Mouse (Mus musculus): ENCODE results near the gene Pcnt. TPM values are rescaled to one million over a fixed set of nuclear protein-coding genes. Genes with fewer than 3 reads are reported as not detected.

The Pcnt gene
- polyA plus RNA-seq, 1 experiment: 12.4 TPM

GRCm38 (mm10) chr10:76416811-76417210 is 25.8 kb downstream of the Pcnt start:
- WGBS: 83% methylated on average over 12 of the region's 12 CpGs
- no peaks in the 10 kb centered on the region for H3K27me3 ChIP-seq (ENCODE audit: control insufficient read depth, insufficient read depth, low read length)
- no peak overlapping the region for H3K27ac ChIP-seq (ENCODE audit: insufficient read depth, low read depth, low read length)
- TF ChIP-seq POLR2A (IDR thresholded peaks at IDR 0.05; ENCODE audit: low read depth, low read length): no peak
- TF ChIP-seq CTCF (IDR thresholded peaks at IDR 0.05; ENCODE audit: extremely low read depth, insufficient read length, insufficient replicate concordance, low read depth, low read length): no peak
- H3K4me3 ChIP-seq (ENCODE audit: low read depth, low read length): no peak overlapping the region
- no peaks in the 10 kb centered on the region for H3K4me1 ChIP-seq (ENCODE audit: control insufficient read depth, insufficient read depth, insufficient read length, low read length)
- peaks cover 70% of the 10 kb centered on the region for H3K36me3 ChIP-seq (ENCODE audit: control insufficient read depth, insufficient read depth, low read length)

- Histone ChIP-seq H3K4me3 (ENCODE audit: low read depth, low read length) (no peak overlapping the region), H3K27ac (ENCODE audit: insufficient read depth, low read depth, low read length) (no peak overlapping the region), H3K36me3 (ENCODE audit: control insufficient read depth, insufficient read depth, low read length) (peaks cover 73% of the 10 kb centered on the region), H3K27me3 (ENCODE audit: control insufficient read depth, insufficient read depth, low read length) (no peaks in the 10 kb centered on the region), H3K4me1 (ENCODE audit: control insufficient read depth, insufficient read depth, insufficient read length, low read length) (no peaks in the 10 kb centered on the region)
- WGBS: 94% methylated on average over 10 of the region's 10 CpGs
- TF ChIP-seq POLR2A (IDR thresholded peaks at IDR 0.05; ENCODE audit: low read depth, low read length) (no peak), CTCF (IDR thresholded peaks at IDR 0.05; ENCODE audit: extremely low read depth, insufficient read length, insufficient replicate concordance, low read depth, low read length) (no peak)
Observed at GRCm38 (mm10) chr10:76408520-76408919, 34.1 kb downstream of the Pcnt start.

GRCm38 (mm10) chr10:76392596-76392995 is 50.0 kb downstream of the Pcnt start:
- H3K4me1 ChIP-seq (ENCODE audit: control insufficient read depth, insufficient read depth, insufficient read length, low read length): no peaks in the 10 kb centered on the region
- no peak overlapping the region for H3K4me3 ChIP-seq (ENCODE audit: low read depth, low read length)
- TF ChIP-seq POLR2A (IDR thresholded peaks at IDR 0.05; ENCODE audit: low read depth, low read length): no peak
- TF ChIP-seq CTCF (IDR thresholded peaks at IDR 0.05; ENCODE audit: extremely low read depth, insufficient read length, insufficient replicate concordance, low read depth, low read length): no peak
- 95% methylated on average over 12 of the region's 12 CpGs for WGBS
- H3K27ac ChIP-seq (ENCODE audit: insufficient read depth, low read depth, low read length): no peak overlapping the region
- no peaks in the 10 kb centered on the region for H3K27me3 ChIP-seq (ENCODE audit: control insufficient read depth, insufficient read depth, low read length)
- peaks cover 51% of the 10 kb centered on the region for H3K36me3 ChIP-seq (ENCODE audit: control insufficient read depth, insufficient read depth, low read length)

- Histone ChIP-seq H3K4me3 (ENCODE audit: low read depth, low read length) (no peak overlapping the region), H3K4me1 (ENCODE audit: control insufficient read depth, insufficient read depth, insufficient read length, low read length) (no peaks in the 10 kb centered on the region), H3K36me3 (ENCODE audit: control insufficient read depth, insufficient read depth, low read length) (peaks cover 53% of the 10 kb centered on the region), H3K27me3 (ENCODE audit: control insufficient read depth, insufficient read depth, low read length) (no peaks in the 10 kb centered on the region), H3K27ac (ENCODE audit: insufficient read depth, low read depth, low read length) (no peak overlapping the region)
- peak; percentile 63; the same call in 1 of the 2 replicates for TF ChIP-seq CTCF (IDR thresholded peaks at IDR 0.05; ENCODE audit: extremely low read depth, insufficient read length, insufficient replicate concordance, low read depth, low read length)
- no peak for TF ChIP-seq POLR2A (IDR thresholded peaks at IDR 0.05; ENCODE audit: low read depth, low read length)
- WGBS: 94% methylated on average over 9 of the region's 9 CpGs
Observed at GRCm38 (mm10) chr10:76391786-76392185, 50.8 kb downstream of the Pcnt start.

DNA sequence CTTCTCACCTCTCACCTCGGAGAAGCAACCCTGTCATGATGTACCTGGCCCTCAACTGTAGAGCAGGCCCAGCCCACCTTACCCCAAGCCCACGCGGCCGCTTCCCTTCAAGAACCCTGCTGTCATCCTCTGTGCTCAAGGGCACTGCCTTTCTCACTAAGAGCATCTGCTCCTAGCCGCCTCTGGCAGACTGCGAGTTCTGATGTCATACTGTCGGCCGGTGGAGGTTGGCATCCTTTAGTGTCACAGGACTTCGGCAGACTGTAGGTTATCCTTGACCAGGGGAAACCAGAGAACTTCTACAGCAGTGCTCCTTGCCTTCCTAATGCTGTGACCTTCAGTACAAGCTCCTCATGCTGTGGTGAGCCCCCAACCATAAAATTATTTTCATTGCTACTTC is 51.4 kb downstream of the Pcnt start:
- Histone ChIP-seq H3K4me1 (ENCODE audit: control insufficient read depth, insufficient read depth, insufficient read length, low read length) (no peaks in the 10 kb centered on the region), H3K36me3 (ENCODE audit: control insufficient read depth, insufficient read depth, low read length) (peaks cover 54% of the 10 kb centered on the region), H3K4me3 (ENCODE audit: low read depth, low read length) (no peak overlapping the region), H3K27me3 (ENCODE audit: control insufficient read depth, insufficient read depth, low read length) (no peaks in the 10 kb centered on the region), H3K27ac (ENCODE audit: insufficient read depth, low read depth, low read length) (no peak overlapping the region)
- no peak for TF ChIP-seq POLR2A (IDR thresholded peaks at IDR 0.05; ENCODE audit: low read depth, low read length)
- TF ChIP-seq CTCF (IDR thresholded peaks at IDR 0.05; ENCODE audit: extremely low read depth, insufficient read length, insufficient replicate concordance, low read depth, low read length): no peak
- WGBS: 98% methylated on average over 9 of the region's 9 CpGs

DNA sequence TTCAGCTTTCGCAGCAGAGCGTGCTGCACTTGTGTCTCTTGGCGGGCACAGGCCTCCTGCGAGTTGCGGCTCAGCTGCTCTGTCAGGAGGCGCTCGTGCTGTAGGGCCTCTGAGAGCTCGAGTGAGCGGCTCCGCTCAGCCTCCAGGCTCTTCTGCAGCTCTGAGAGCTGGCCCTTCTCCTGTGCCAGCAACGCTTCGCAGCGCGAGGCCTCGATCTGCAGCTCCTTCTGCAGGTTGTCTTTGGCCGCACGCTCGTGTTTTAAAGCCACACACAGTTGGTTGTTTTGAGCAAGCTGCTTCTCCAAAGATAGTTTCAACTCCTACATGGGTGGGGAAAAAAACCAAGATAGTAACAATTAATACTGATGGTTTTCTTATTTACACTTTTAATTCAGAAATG is 67.6 kb downstream of the Pcnt start:
- WGBS: 93% methylated on average over 18 of the region's 18 CpGs
- Histone ChIP-seq H3K36me3 (ENCODE audit: control insufficient read depth, insufficient read depth, low read length) (peaks cover 57% of the 10 kb centered on the region), H3K4me3 (ENCODE audit: low read depth, low read length) (no peak overlapping the region), H3K4me1 (ENCODE audit: control insufficient read depth, insufficient read depth, insufficient read length, low read length) (no peaks in the 10 kb centered on the region), H3K27ac (ENCODE audit: insufficient read depth, low read depth, low read length) (no peak overlapping the region), H3K27me3 (ENCODE audit: control insufficient read depth, insufficient read depth, low read length) (no peaks in the 10 kb centered on the region)
- no peak for TF ChIP-seq CTCF (IDR thresholded peaks at IDR 0.05; ENCODE audit: extremely low read depth, insufficient read length, insufficient replicate concordance, low read depth, low read length)
- TF ChIP-seq POLR2A (IDR thresholded peaks at IDR 0.05; ENCODE audit: low read depth, low read length): no peak

- peaks cover 56% of the 10 kb centered on the region for H3K36me3 ChIP-seq (ENCODE audit: control insufficient read depth, insufficient read depth, low read length)
- no peak overlapping the region for H3K27ac ChIP-seq (ENCODE audit: insufficient read depth, low read depth, low read length)
- no peak overlapping the region for H3K4me3 ChIP-seq (ENCODE audit: low read depth, low read length)
- no peaks in the 10 kb centered on the region for H3K27me3 ChIP-seq (ENCODE audit: control insufficient read depth, insufficient read depth, low read length)
- TF ChIP-seq CTCF (IDR thresholded peaks at IDR 0.05; ENCODE audit: extremely low read depth, insufficient read length, insufficient replicate concordance, low read depth, low read length) (no peak), POLR2A (IDR thresholded peaks at IDR 0.05; ENCODE audit: low read depth, low read length) (no peak)
- no peaks in the 10 kb centered on the region for H3K4me1 ChIP-seq (ENCODE audit: control insufficient read depth, insufficient read depth, insufficient read length, low read length)
- 87% methylated on average over 3 of the region's 3 CpGs for WGBS
Observed at GRCm38 (mm10) chr10:76371736-76372135, 70.8 kb downstream of the Pcnt start.

DNA sequence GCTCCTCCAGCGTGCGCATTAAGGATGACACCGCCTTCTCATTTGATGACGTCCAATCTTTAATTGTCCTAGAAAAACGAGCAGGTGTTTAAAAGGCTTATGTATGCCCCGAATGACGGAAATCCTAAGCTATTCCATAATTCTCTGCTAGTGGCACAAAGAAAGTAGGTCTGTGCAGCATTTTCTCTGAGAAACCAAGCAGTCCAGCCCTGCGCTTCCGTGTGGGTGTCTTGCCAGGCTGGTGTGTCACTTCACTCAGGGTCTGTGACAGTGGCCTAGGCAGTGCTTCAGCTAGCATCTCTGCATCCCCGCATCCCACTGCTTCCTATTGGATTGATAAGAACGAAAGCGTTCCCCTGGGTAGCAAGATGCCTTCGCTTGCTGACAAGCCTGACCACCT is 73.8 kb downstream of the Pcnt start:
- TF ChIP-seq CTCF (IDR thresholded peaks at IDR 0.05; ENCODE audit: extremely low read depth, insufficient read length, insufficient replicate concordance, low read depth, low read length) (no peak), POLR2A (IDR thresholded peaks at IDR 0.05; ENCODE audit: low read depth, low read length) (no peak)
- Histone ChIP-seq H3K36me3 (ENCODE audit: control insufficient read depth, insufficient read depth, low read length) (peaks cover 42% of the 10 kb centered on the region), H3K27ac (ENCODE audit: insufficient read depth, low read depth, low read length) (no peak overlapping the region)

More for the DNA sequence above, 73.8 kb downstream of the Pcnt start:
- Histone ChIP-seq H3K4me1 (ENCODE audit: control insufficient read depth, insufficient read depth, insufficient read length, low read length) (no peaks in the 10 kb centered on the region), H3K4me3 (ENCODE audit: low read depth, low read length) (no peak overlapping the region), H3K27me3 (ENCODE audit: control insufficient read depth, insufficient read depth, low read length) (no peaks in the 10 kb centered on the region)
- WGBS: 88% methylated on average over 13 of the region's 13 CpGs
